Mouse (Mus musculus): ENCODE results near the gene Papolb. TPM values are rescaled to one million over a fixed set of nuclear protein-coding genes. Genes with fewer than 3 reads are reported as not detected.
A peak's percentile ranks its signal among the peaks of the same experiment; 100 is the strongest.

The Papolb gene
- total RNA-seq (2021): under 1 TPM; 0.72 to 0.76 TPM

- no peak for DNase-seq
Observed at GRCm38 (mm10) chr5:142529915-142530314, at the start of gene Papolb. TSS of gene Papolb (minus strand) at chr5:142530076.

GRCm38 (mm10) chr5:142578192-142578591 lies 48.3 kb upstream of the Papolb start:
- DNase-seq: no peak

GRCm38 (mm10) chr5:142576832-142577231 lies 47.0 kb upstream of the Papolb start:
- no peak for DNase-seq

- no peak for DNase-seq
Observed at GRCm38 (mm10) chr5:142574323-142575057, 44.6 kb upstream of the Papolb start.

- no peak for DNase-seq
Observed at GRCm38 (mm10) chr5:142564606-142565005, 34.7 kb upstream of the Papolb start.

- DNase-seq: no peak
Observed at GRCm38 (mm10) chr5:142560261-142560660, 30.4 kb upstream of the Papolb start.

- peak; percentile 85 to 86 for DNase-seq
Observed at GRCm38 (mm10) chr5:142557397-142558067, 27.7 kb upstream of the Papolb start.

GRCm38 (mm10) chr5:142556721-142557120 lies 26.8 kb upstream of the Papolb start:
- no peak for DNase-seq

GRCm38 (mm10) chr5:142555866-142556265 lies 26.0 kb upstream of the Papolb start:
- DNase-seq: no peak

- DNase-seq: peak; percentile 96 to 97
Observed at GRCm38 (mm10) chr5:142550706-142551652, 21.1 kb upstream of the Papolb start, which contains the start of gene Radil. TSS of gene Radil (minus strand) at chr5:142551098.

GRCm38 (mm10) chr5:142549961-142550705 lies 20.3 kb upstream of the Papolb start:
- DNase-seq: peak; percentile 35 to 43

GRCm38 (mm10) chr5:142549441-142549840 lies 19.6 kb upstream of the Papolb start:
- DNase-seq: no peak

- no peak for DNase-seq
Observed at GRCm38 (mm10) chr5:142547066-142547465, 17.2 kb upstream of the Papolb start.

- no peak for DNase-seq
Observed at GRCm38 (mm10) chr5:142546344-142546743, 16.5 kb upstream of the Papolb start.

- DNase-seq: no peak
Observed at GRCm38 (mm10) chr5:142545014-142545795, 15.3 kb upstream of the Papolb start.

- DNase-seq: no peak
Observed at GRCm38 (mm10) chr5:142537286-142537685, 7.4 kb upstream of the Papolb start.

GRCm38 (mm10) chr5:142535388-142535787 lies 5.5 kb upstream of the Papolb start:
- no peak for DNase-seq

- DNase-seq: no peak
Observed at GRCm38 (mm10) chr5:142524711-142525464, 5.0 kb downstream of the Papolb start.

- no peak for DNase-seq
Observed at GRCm38 (mm10) chr5:142521195-142521866, 8.5 kb downstream of the Papolb start.

GRCm38 (mm10) chr5:142520360-142520759 lies 9.5 kb downstream of the Papolb start:
- DNase-seq: no peak

All from layer of hippocampus, postnatal 36 days (tissue).